Mouse (Mus musculus) limb, embryonic 11.5 days (tissue): ENCODE measurements at regions not wholly inside any gene's neighbourhood (a gene's known extent, or its start where the extent isn't known, plus 50 kb on each side); places are given as distances from the start of the nearest gene placed in this dataset.
A peak's percentile ranks its signal among the peaks of the same experiment; 100 is the strongest.

Source experiments
- ATAC-seq: fragments of 200-750 bp; cut with Nextera tagmentation; 2 replicates; pipeline ENCODE4 v1.8.0; 2017; ENCODE audit warnings: low read depth; ENCODE audit not compliant: insufficient number of reproducible peaks, low FRiP score, low TSS enrichment
- DNase-seq: peaks from one replicate; pipeline ENCODE4 v3.0.0-alpha.2; 2015; ENCODE audit warnings: low spot score
- H3K27ac ChIP-seq: fragments of 300-500 bp; sonication (generic); replicated peaks from 2 replicates; pipeline ENCODE4 v1.5.1; 2014; ENCODE audit warnings: low read depth, mild to moderate bottlenecking, low read length
- H3K27me3 ChIP-seq: fragments of 300-500 bp; sonication (generic); 2 replicates; pipeline ENCODE4 v1.6.1; 2014; ENCODE audit warnings: mild to moderate bottlenecking, low read length, mixed read lengths; ENCODE audit not compliant: control insufficient read depth, insufficient read depth
- H3K36me3 ChIP-seq: fragments of 300-500 bp; sonication (generic); 2 replicates; pipeline ENCODE4 v1.6.1; 2014; ENCODE audit warnings: mild to moderate bottlenecking, low read length, moderate library complexity, mixed read lengths; ENCODE audit not compliant: control insufficient read depth, insufficient read depth
- H3K4me1 ChIP-seq: fragments of 300-500 bp; sonication (generic); 2 replicates; pipeline ENCODE4 v1.6.1; 2014; ENCODE audit warnings: low read length, mixed read lengths; ENCODE audit not compliant: control insufficient read depth, insufficient read depth
- H3K4me2 ChIP-seq: fragments of 300-500 bp; sonication (generic); 2 replicates; pipeline ENCODE4 v1.6.1; 2014; ENCODE audit warnings: low read depth, mild to moderate bottlenecking, moderate library complexity; ENCODE audit not compliant: severe bottlenecking
- H3K4me3 ChIP-seq: fragments of 300-500 bp; sonication (generic); 2 replicates; pipeline ENCODE4 v1.5.1; 2014; ENCODE audit warnings: low read depth, low read length
- H3K9ac ChIP-seq: fragments of 300-500 bp; sonication (generic); 2 replicates; pipeline ENCODE4 v1.6.1; 2014; ENCODE audit warnings: mild to moderate bottlenecking, low read length
- H3K9me3 ChIP-seq: fragments of 300-500 bp; sonication (generic); 2 replicates; pipeline ENCODE4 v1.6.1; 2016; ENCODE audit warnings: low read length; ENCODE audit not compliant: control insufficient read depth
- WGBS: fragments of 180-500 bp; shearing (Covaris S2); extraction: QIAGEN DNeasy Blood & Tissue Kit; methylation state at CpG from one replicate; pipeline ENCODE4 v1.1.7; 2014; 5-methylcytosine and 5-hydroxymethylcytosine counted together

DNA sequence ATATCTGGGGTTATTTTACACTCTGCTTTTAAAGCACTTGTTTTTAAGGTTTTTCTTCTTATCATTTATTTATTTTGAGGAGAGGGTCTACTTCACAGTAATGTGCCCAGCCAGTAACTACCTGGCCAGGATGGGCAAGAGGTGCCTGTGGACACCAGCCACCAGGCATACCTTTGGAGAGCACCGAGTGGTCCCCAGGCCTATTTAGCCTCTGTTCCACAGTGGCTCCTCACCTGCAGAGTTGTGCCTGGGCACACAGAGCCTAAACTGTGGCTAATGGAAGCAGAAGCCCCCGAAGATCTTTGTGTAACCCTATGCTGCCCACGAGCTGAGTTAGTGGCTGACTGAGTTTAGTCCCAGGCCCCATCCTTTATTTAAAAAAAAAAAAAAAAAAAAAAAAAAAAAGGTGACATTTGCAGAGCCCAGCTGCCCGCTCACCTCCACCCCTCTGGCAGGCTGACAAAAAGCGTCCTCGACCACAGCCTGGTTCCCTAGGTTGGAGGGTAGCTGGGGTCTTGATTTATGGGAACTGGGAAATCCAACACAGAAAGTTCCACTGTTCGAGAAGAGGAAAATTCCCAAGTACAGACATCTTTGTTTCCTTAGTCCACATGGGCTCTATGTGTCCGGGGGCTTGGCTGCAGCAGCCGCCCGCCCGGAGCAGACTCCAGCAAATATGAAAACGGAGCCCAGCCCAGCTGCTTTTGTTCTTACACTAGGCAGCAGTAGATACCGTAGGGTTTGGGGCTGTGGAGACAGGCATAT, 54.1 kb upstream of the Ppara start:
- no peak for DNase-seq
- H3K4me3 ChIP-seq, result no peak overlapping the region
- H3K9me3 ChIP-seq, result no peaks in the 10 kb centered on the region
- no peaks in the 10 kb centered on the region for H3K4me1 ChIP-seq
- H3K9ac ChIP-seq, result no peak overlapping the region
- 57% methylated on average over 13 of the region's 13 CpGs for WGBS
- no peak overlapping the region for H3K4me2 ChIP-seq
- ATAC-seq, result 0 out of 2 replicates have a peak, but pooled peaks have one; percentile 45
- no peaks in the 10 kb centered on the region for H3K36me3 ChIP-seq
- H3K27ac ChIP-seq, result no peak overlapping the region
- H3K27me3 ChIP-seq, result no peaks in the 10 kb centered on the region; the same call in 1 of the 2 replicates

DNA sequence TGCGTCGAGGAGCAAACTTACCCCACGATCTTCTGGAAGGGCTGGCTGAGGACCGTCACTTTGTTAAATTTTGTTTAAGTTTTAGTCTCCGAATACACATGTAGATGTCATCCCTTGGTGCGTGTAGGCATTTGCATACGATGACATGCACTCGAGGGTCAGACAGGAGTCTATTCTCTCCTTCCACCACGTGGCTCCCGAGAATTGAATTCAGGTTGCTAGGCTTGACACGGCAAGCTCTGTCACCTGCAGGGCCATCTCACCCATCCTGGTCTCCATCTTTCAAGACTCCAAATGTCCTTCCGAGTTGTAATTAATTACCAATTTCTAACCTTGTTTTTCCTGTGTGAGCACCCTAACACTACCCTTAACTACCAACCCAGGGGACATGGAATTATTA, 52.7 kb upstream of the Ppara start:
- DNase-seq (no peak), ATAC-seq (no peak)
- H3K27ac ChIP-seq, result no peak overlapping the region
- no peak overlapping the region for H3K4me2 ChIP-seq
- no peak overlapping the region for H3K4me3 ChIP-seq
- peaks cover 10% of the 10 kb centered on the region for H3K4me1 ChIP-seq
- H3K9me3 ChIP-seq, result no peaks in the 10 kb centered on the region
- WGBS, result 90% methylated on average over 12 of the region's 12 CpGs
- no peaks in the 10 kb centered on the region; the same call in 1 of the 2 replicates for H3K27me3 ChIP-seq
- H3K9ac ChIP-seq, result no peak overlapping the region
- H3K36me3 ChIP-seq, result no peaks in the 10 kb centered on the region

DNA sequence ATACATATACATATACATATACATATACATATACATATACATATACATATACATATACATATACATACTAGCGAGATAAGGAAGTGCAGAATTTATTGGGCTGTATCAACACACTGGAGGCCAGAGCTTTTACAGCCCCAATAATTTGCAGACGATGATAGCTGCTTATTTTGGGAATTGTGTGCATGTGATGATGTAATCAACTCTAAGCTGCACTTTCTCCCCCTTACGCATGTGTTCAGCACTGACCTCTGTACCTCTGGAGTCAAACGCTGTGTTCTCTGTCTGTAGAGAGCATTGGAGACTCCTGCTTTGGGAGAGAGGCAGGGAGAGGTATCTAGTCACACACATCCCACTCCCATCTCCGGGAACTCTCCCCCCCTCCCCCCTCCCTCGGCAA, 52.0 kb upstream of the Ppara start:
- Histone ChIP-seq H3K36me3 (no peaks in the 10 kb centered on the region), H3K27me3 (no peaks in the 10 kb centered on the region; the same call in 1 of the 2 replicates), H3K9ac (no peak overlapping the region), H3K4me2 (no peak overlapping the region), H3K4me1 (peaks cover 17% of the 10 kb centered on the region), H3K4me3 (no peak overlapping the region), H3K9me3 (no peaks in the 10 kb centered on the region), H3K27ac (no peak overlapping the region)
- ATAC-seq (no peak), DNase-seq (no peak)
- WGBS, result 78% methylated on average over 6 of the region's 6 CpGs

DNA sequence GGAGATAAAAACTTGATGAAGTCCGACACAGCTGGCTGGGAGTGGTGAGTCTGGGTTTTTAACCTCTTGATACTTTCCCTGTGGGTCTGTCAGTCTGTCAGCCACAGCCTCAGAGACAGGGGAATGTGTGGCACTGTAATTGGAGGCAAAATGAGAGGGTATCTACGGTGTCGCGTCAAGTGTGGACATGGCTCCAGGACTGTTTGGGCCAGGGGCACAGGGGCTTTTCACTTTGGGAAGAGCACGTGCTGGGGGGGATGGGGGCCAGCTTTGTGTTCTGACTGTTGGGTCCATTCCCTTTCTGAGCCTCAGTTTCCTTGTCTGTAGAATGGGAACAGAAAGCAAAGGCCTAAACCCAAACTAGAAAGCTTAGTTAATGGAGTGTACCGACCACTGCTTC, 51.5 kb upstream of the Ppara start:
- H3K9ac ChIP-seq, result no peak overlapping the region
- ATAC-seq, result no peak
- H3K4me3 ChIP-seq, result no peak overlapping the region
- H3K9me3 ChIP-seq, result no peaks in the 10 kb centered on the region
- no peak for DNase-seq
- H3K4me2 ChIP-seq, result no peak overlapping the region
- no peak overlapping the region for H3K27ac ChIP-seq
- no peaks in the 10 kb centered on the region for H3K36me3 ChIP-seq
- 89% methylated on average over 6 of the region's 6 CpGs for WGBS
- H3K4me1 ChIP-seq, result peaks cover 19% of the 10 kb centered on the region
- no peaks in the 10 kb centered on the region for H3K27me3 ChIP-seq

DNA sequence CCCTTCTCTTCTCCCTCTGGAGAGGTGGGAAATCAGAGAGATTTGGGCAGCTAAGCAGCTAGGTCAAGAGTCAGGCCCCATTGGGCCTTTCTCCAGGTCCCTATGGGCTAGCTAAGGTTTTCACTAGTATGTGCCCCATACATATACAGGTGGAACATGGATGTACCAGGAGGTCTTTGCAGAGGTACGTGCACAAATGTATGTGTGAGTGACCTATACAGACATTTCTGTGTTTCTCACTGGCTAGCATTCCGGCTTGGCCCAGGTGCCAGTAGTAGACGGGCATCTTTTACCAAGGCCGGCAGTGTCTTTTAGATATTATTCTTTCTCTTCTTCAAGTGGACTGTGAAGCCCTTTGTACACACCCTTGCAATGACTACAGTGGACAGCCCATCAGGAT, 51.1 kb upstream of the Ppara start:
- no peak overlapping the region for H3K27ac ChIP-seq
- no peaks in the 10 kb centered on the region for H3K9me3 ChIP-seq
- H3K9ac ChIP-seq, result no peak overlapping the region
- 89% methylated on average over 4 of the region's 4 CpGs for WGBS
- no peak overlapping the region for H3K4me2 ChIP-seq
- H3K36me3 ChIP-seq, result no peaks in the 10 kb centered on the region
- H3K4me1 ChIP-seq, result peaks cover 19% of the 10 kb centered on the region
- no peak overlapping the region for H3K4me3 ChIP-seq
- DNase-seq, result no peak
- H3K27me3 ChIP-seq, result no peaks in the 10 kb centered on the region
- no peak for ATAC-seq

DNA sequence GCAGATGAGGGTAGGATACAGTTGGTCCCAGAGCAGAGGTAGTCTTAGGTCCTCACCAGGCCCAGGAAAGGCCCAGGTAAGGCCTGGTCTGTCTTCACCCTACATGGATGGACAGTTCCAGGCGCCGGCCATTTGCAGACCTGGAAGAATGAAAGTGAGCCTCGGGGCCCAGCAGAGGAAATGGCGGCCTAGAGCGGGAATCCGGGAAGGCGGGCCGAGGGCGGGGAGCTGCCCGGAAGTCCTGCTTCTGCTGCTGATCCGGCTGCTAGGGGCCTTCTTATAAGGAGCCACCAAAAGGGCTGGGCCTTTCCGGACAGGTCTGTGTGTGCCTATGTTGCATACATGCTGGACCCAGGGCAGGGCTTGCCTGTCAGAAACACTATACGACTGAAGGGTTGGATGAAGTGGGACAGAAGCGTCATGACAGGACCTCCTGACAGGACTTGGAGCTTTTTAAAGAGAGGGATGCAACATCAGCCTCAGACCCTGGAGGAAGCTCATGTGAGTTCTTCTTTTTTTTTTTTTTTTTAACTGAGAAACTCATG, 50.5 kb upstream of the Ppara start:
- Histone ChIP-seq H3K36me3 (no peaks in the 10 kb centered on the region), H3K27me3 (no peaks in the 10 kb centered on the region), H3K9ac (no peak overlapping the region), H3K9me3 (no peaks in the 10 kb centered on the region), H3K27ac (no peak overlapping the region), H3K4me3 (no peak overlapping the region), H3K4me1 (peaks cover 19% of the 10 kb centered on the region), H3K4me2 (no peak overlapping the region)
- no peak for ATAC-seq
- 88% methylated on average over 14 of the region's 14 CpGs for WGBS
- DNase-seq, result no peak

DNA sequence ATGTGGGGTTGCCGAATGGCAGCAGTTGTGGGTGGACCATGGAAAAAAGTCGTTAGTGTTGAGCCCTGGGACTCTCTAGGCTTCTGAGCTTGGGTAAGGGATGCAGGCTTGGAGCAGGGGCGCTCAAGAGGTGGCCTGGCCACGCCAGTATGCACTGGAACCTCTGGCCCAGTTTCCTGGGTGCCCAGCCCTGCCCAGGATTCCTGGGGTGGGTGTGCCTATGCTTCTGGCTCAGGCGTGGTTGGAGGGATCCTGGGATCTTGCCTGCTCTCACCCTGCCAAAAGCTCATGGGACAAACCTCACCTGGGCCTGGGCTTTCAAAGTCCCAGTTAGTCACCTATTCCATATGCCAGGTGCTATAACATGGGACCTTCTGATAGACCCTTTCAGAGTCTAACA, 49.9 kb upstream of the Ppara start:
- no peaks in the 10 kb centered on the region for H3K36me3 ChIP-seq
- no peak overlapping the region for H3K9ac ChIP-seq
- H3K27ac ChIP-seq, result no peak overlapping the region
- peaks cover 19% of the 10 kb centered on the region for H3K4me1 ChIP-seq
- H3K27me3 ChIP-seq, result no peaks in the 10 kb centered on the region
- no peak overlapping the region for H3K4me3 ChIP-seq
- H3K9me3 ChIP-seq, result no peaks in the 10 kb centered on the region
- DNase-seq (no peak), ATAC-seq (no peak)
- no peak overlapping the region for H3K4me2 ChIP-seq
- 74% methylated on average over 5 of the region's 5 CpGs for WGBS
